Mouse (Mus musculus) MEL (cell line): ENCODE data around the gene Slc25a15. TPM values are rescaled to one million over a fixed set of nuclear protein-coding genes. Genes with fewer than 3 reads are reported as not detected.

Experiments used
- DNase-seq: peaks from one replicate; pipeline ENCODE4 v3.0.0; 2011; ENCODE audit warnings: low read depth, low spot score
- H3K27ac ChIP-seq: 2 replicates; pipeline ENCODE4 v1.5.1; 2012; ENCODE audit warnings: low read depth, mild to moderate bottlenecking, control low read depth, low read length, moderate library complexity; ENCODE audit not compliant: control insufficient read depth
- H3K27me3 ChIP-seq, 2 experiments: fragments of 150-350 bp in 1 of 2; sonication (generic) in 1 of 2; 2 replicates each; pipeline ENCODE4 v1.6.1; 2012; ENCODE audit warnings: low read length in 2 of 2, mild to moderate bottlenecking in 2 of 2, improper control_type of control experiment in 1 of 2, moderate library complexity in 1 of 2; ENCODE audit not compliant: insufficient read depth in 2 of 2, control insufficient read depth in 1 of 2
- H3K36me3 ChIP-seq, 2 experiments: 2 replicates each; pipeline ENCODE4 v1.6.1; 2012 to 2014; ENCODE audit warnings: low read length in 2 of 2, improper control_type of control experiment in 1 of 2, inconsistent platforms in 1 of 2, mild to moderate bottlenecking in 1 of 2; ENCODE audit not compliant: insufficient read depth in 2 of 2, control insufficient read depth in 1 of 2
- H3K4me1 ChIP-seq, 2 experiments: fragments of 150-350 bp in 1 of 2; sonication (generic) in 1 of 2; 2 replicates each; pipeline ENCODE4 v1.6.1; 2012; ENCODE audit warnings: low read length in 2 of 2, improper control_type of control experiment in 1 of 2, mild to moderate bottlenecking in 1 of 2; ENCODE audit not compliant: insufficient read depth in 2 of 2, control insufficient read depth in 1 of 2
- H3K4me3 ChIP-seq, 2 experiments: fragments of 150-350 bp in 1 of 2; sonication (generic) in 1 of 2; 2 replicates each; pipeline ENCODE4 v1.5.1; 2012; ENCODE audit warnings: low read depth in 2 of 2, low read length in 2 of 2, mild to moderate bottlenecking in 2 of 2, moderate library complexity in 2 of 2, control low read depth in 1 of 2, improper control_type of control experiment in 1 of 2; ENCODE audit not compliant: control insufficient read depth in 1 of 2, insufficient read depth in 1 of 2
- H3K79me2 ChIP-seq: 2 replicates; pipeline ENCODE4 v1.6.1; 2012; ENCODE audit warnings: mild to moderate bottlenecking, low read length, moderate library complexity; ENCODE audit not compliant: control insufficient read depth, poor library complexity, insufficient read depth
- H3K9ac ChIP-seq: 2 replicates; pipeline ENCODE4 v1.6.1; 2012; ENCODE audit warnings: low read depth, mild to moderate bottlenecking, control low read depth, low read length, moderate library complexity; ENCODE audit not compliant: control insufficient read depth, poor library complexity, severe bottlenecking
- H3K9me3 ChIP-seq: fragments of 150-350 bp; sonication (generic); replicated peaks from 2 replicates; pipeline ENCODE4 v1.6.1; 2012; ENCODE audit warnings: mild to moderate bottlenecking, low read length, improper control_type of control experiment, moderate library complexity; ENCODE audit not compliant: insufficient read depth
- BHLHE40 ChIP-seq: IDR thresholded peaks from 2 replicates; pipeline ENCODE4 v1.6.1; 2012; ENCODE audit warnings: low read depth, mild to moderate bottlenecking, inconsistent platforms, low read length, improper control_type of control experiment, borderline replicate concordance
- CHD1 ChIP-seq: IDR thresholded peaks from 2 replicates; pipeline ENCODE4 v1.6.1; 2012; ENCODE audit warnings: low read depth, mild to moderate bottlenecking, inconsistent platforms, low read length, improper control_type of control experiment
- E2F4 ChIP-seq: IDR thresholded peaks from 2 replicates; pipeline ENCODE4 v1.6.1; 2011; ENCODE audit warnings: low read depth, low read length, improper control_type of control experiment, borderline replicate concordance
- ELF1 ChIP-seq: IDR thresholded peaks from 2 replicates; pipeline ENCODE4 v1.6.1; 2014; ENCODE audit warnings: low read depth, mild to moderate bottlenecking, inconsistent platforms, low read length, improper control_type of control experiment, moderate library complexity
- EP300 ChIP-seq, 2 experiments: IDR thresholded peaks; 2 replicates each; pipeline ENCODE4 v1.6.1; 2011; ENCODE audit warnings: improper control_type of control experiment in 2 of 2, low read length in 2 of 2, low read depth in 1 of 2, mild to moderate bottlenecking in 1 of 2
- ETS1 ChIP-seq: IDR thresholded peaks from 2 replicates; pipeline ENCODE4 v1.6.1; 2012; ENCODE audit warnings: low read depth, mild to moderate bottlenecking, inconsistent platforms, low read length, improper control_type of control experiment, moderate library complexity
- GABPA ChIP-seq: IDR thresholded peaks from 2 replicates; pipeline ENCODE4 v1.6.1; 2012; ENCODE audit warnings: low read depth, mild to moderate bottlenecking, inconsistent platforms, low read length, improper control_type of control experiment, moderate library complexity
- GATA1 ChIP-seq: IDR thresholded peaks from 2 replicates; pipeline ENCODE4 v1.6.1; 2011; ENCODE audit warnings: low read depth, low read length, improper control_type of control experiment
- JUND ChIP-seq: IDR thresholded peaks from 2 replicates; pipeline ENCODE4 v1.6.1; 2011; ENCODE audit warnings: low read depth, mild to moderate bottlenecking, improper control_type of control experiment, low read length
- MAX ChIP-seq: IDR thresholded peaks from 2 replicates; pipeline ENCODE4 v1.6.1; 2011; ENCODE audit warnings: low read length, improper control_type of control experiment
- MAZ ChIP-seq: IDR thresholded peaks from 2 replicates; pipeline ENCODE4 v1.6.1; 2012; ENCODE audit warnings: low read depth, mild to moderate bottlenecking, inconsistent platforms, low read length, improper control_type of control experiment
- MEF2A ChIP-seq: IDR thresholded peaks from 2 replicates; pipeline ENCODE4 v1.6.1; 2014; ENCODE audit warnings: low read depth, mild to moderate bottlenecking, inconsistent platforms, low read length, improper control_type of control experiment; ENCODE audit not compliant: poor library complexity, insufficient replicate concordance, severe bottlenecking; ENCODE audit errors: extremely low read depth
- MXI1 ChIP-seq: IDR thresholded peaks from 2 replicates; pipeline ENCODE4 v1.6.1; 2011; ENCODE audit warnings: mild to moderate bottlenecking, low read depth, low read length, improper control_type of control experiment
- MYC ChIP-seq: IDR thresholded peaks from 2 replicates; pipeline ENCODE4 v1.6.1; 2011; ENCODE audit warnings: low read depth, mild to moderate bottlenecking, low read length, improper control_type of control experiment, moderate library complexity
- NELFE ChIP-seq: IDR thresholded peaks from 2 replicates; pipeline ENCODE4 v1.6.1; 2011; ENCODE audit warnings: low read depth, low read length, improper control_type of control experiment
- NRF1 ChIP-seq: IDR thresholded peaks from 2 replicates; pipeline ENCODE4 v1.6.1; 2014; ENCODE audit warnings: low read depth, mild to moderate bottlenecking, inconsistent platforms, low read length, improper control_type of control experiment, moderate library complexity; ENCODE audit not compliant: poor library complexity, insufficient read depth, severe bottlenecking
- POLR2A ChIP-seq, 2 experiments: IDR thresholded peaks; 2 replicates each; pipeline ENCODE4 v1.6.1; 2011 to 2012; ENCODE audit warnings: low read length in 2 of 2, mild to moderate bottlenecking in 2 of 2, control low read depth in 1 of 2, improper control_type of control experiment in 1 of 2, low read depth in 1 of 2, moderate library complexity in 1 of 2; ENCODE audit not compliant: control insufficient read depth in 1 of 2, insufficient read depth in 1 of 2, poor library complexity in 1 of 2
- RAD21 ChIP-seq: IDR thresholded peaks from 2 replicates; pipeline ENCODE4 v1.6.1; 2011; ENCODE audit warnings: mild to moderate bottlenecking, low read depth, low read length, improper control_type of control experiment
- SIN3A ChIP-seq: IDR thresholded peaks from 2 replicates; pipeline ENCODE4 v1.6.1; 2012; ENCODE audit warnings: low read length, improper control_type of control experiment, inconsistent platforms
- SMC3 ChIP-seq: IDR thresholded peaks from 2 replicates; pipeline ENCODE4 v1.6.1; 2011; ENCODE audit warnings: low read depth, low read length, improper control_type of control experiment
- UBTF ChIP-seq: IDR thresholded peaks from 2 replicates; pipeline ENCODE4 v1.6.1; 2012; ENCODE audit warnings: low read depth, mild to moderate bottlenecking, inconsistent platforms, low read length, improper control_type of control experiment, moderate library complexity, borderline replicate concordance; ENCODE audit not compliant: insufficient read depth
- USF1 ChIP-seq: IDR thresholded peaks from 2 replicates; pipeline ENCODE4 v1.6.1; 2014; ENCODE audit warnings: low read depth, mild to moderate bottlenecking, inconsistent platforms, low read length, improper control_type of control experiment, moderate library complexity
- ZC3H11A ChIP-seq: IDR thresholded peaks from 2 replicates; pipeline ENCODE4 v1.6.1; 2012; ENCODE audit warnings: low read depth, mild to moderate bottlenecking, inconsistent platforms, low read length, improper control_type of control experiment
- ZKSCAN1 ChIP-seq: IDR thresholded peaks from 2 replicates; pipeline ENCODE4 v1.6.1; 2012; ENCODE audit warnings: low read depth, mild to moderate bottlenecking, inconsistent platforms, low read length, improper control_type of control experiment, moderate library complexity
- ZMIZ1 ChIP-seq: IDR thresholded peaks from 2 replicates; pipeline ENCODE4 v1.6.1; 2012; ENCODE audit warnings: low read depth, mild to moderate bottlenecking, inconsistent platforms, low read length, improper control_type of control experiment, moderate library complexity
- ZNF384 ChIP-seq: IDR thresholded peaks from 2 replicates; pipeline ENCODE4 v1.6.1; 2012; ENCODE audit warnings: low read depth, mild to moderate bottlenecking, inconsistent platforms, low read length, improper control_type of control experiment
- polyA plus RNA-seq, 2 experiments: library from polyadenylated mRNA; stranded (reverse) in 1 of 2; unstranded in 1 of 2; fragments of >175 nt in 1 of 2; fragments of >200 nt in 1 of 2; gene quantifications; 2 replicates each; pipeline versions ENCODE4 v1.2.1 to v1.2.4; 2012; ENCODE audit warnings: low replicate concordance in 2 of 2, low read depth in 1 of 2; ENCODE audit not compliant: insufficient read length in 2 of 2, insufficient read depth in 1 of 2, missing spikeins in 1 of 2
- total RNA-seq: library from RNA; depleted of rRNA; stranded (reverse); fragments of 300-350 nt; gene quantifications from 2 replicates; pipeline ENCODE4 v1.2.3, GENCODE M21; 2012

Gene Slc25a15
- total and polyA plus RNA-seq, 3 experiments: 11.4 to 21.7 TPM; not detected in 1

- Histone ChIP-seq H3K4me1 (no peaks in the 10 kb centered on the region), H3K9ac (no peak overlapping the region), H3K4me3 (no peak overlapping the region), H3K36me3 (no peaks in the 10 kb centered on the region), H3K79me2 (no peaks in the 10 kb centered on the region; the same call in 1 of the 2 replicates), H3K27ac (no peak overlapping the region), H3K9me3 (no peaks in the 10 kb centered on the region), H3K27me3 (peaks cover 0 to 1% of the 10 kb centered on the region in 2 experiments; a peak in 2 of 4 replicates)
- TF ChIP-seq SIN3A (no peak), POLR2A (IDR thresholded peaks at IDR 0.05; ENCODE audit: control insufficient read depth in 1 of 2, insufficient read depth in 1 of 2, low read depth in 1 of 2, low read length in 2 of 2, poor library complexity in 1 of 2) (no peak), MXI1 (no peak), GABPA (no peak), MYC (no peak), NRF1 (no peak), E2F4 (no peak), BHLHE40 (no peak), ZNF384 (no peak), UBTF (no peak), ZKSCAN1 (no peak), NELFE (no peak), ZMIZ1 (no peak), MEF2A (no peak), ZC3H11A (no peak), MAX (no peak)
- DNase-seq: no peak
Measured at GRCm38 (mm10) chr8:22359359-22359758, 39.0 kb downstream of the Slc25a15 start.

DNA sequence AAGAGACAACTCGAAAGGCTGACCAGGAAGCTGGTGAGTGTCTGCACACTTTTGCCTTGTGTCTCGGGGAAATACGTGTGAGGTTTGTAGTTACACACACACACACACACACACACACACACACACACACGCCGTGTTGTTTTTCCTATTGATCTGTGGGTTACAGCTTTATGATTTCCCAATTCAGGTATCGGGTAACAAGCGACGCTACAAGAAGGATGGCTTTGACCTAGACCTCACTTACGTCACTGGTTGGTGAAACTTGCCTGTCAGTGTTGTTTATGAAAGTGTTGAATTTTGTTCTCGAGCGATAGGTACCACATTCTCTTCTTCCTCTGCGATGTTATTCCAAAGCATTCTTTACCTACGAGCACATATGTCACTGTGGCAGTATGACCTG is 63.0 kb downstream of the Slc25a15 start:
- Histone ChIP-seq H3K9ac (no peak overlapping the region), H3K79me2 (no peaks in the 10 kb centered on the region), H3K36me3 (no peaks in the 10 kb centered on the region), H3K4me1 (no peaks in the 10 kb centered on the region), H3K27me3 (no peaks in the 10 kb centered on the region), H3K27ac (no peak overlapping the region), H3K4me3 (no peak overlapping the region), H3K9me3 (no peaks in the 10 kb centered on the region)
- TF ChIP-seq GABPA: no peak
- TF ChIP-seq MAZ: no peak
- TF ChIP-seq RAD21: no peak
- TF ChIP-seq JUND: no peak
- no peak for TF ChIP-seq SMC3
- no peak for TF ChIP-seq MAX
- TF ChIP-seq ELF1: no peak
- TF ChIP-seq USF1: no peak
- TF ChIP-seq ETS1: no peak
- TF ChIP-seq GATA1: no peak
- TF ChIP-seq EP300 (IDR thresholded peaks at IDR 0.05; ENCODE audit: low read depth in 1 of 2, low read length in 2 of 2): no peak
- no peak for TF ChIP-seq ZC3H11A
- no peak for TF ChIP-seq MXI1
- TF ChIP-seq CHD1: no peak
- TF ChIP-seq E2F4: no peak
- TF ChIP-seq NRF1: no peak
- DNase-seq: no peak
